Mouse (Mus musculus) left cerebral cortex, adult 18-20 months (tissue): ENCODE results near the gene Ccnq. TPM values are rescaled to one million over a fixed set of nuclear protein-coding genes. Genes with fewer than 3 reads are reported as not detected.

ENCODE experiments used
- DNase-seq, 2 experiments: peaks; one replicate each; pipeline ENCODE4 v3.0.0; 2021 to 2022; ENCODE audit warnings: low spot score in 2 of 2, mixed read lengths in 1 of 2
- microRNA-seq, 2 experiments: library from miRNA; unstranded; fragments of <30 nt; microRNA quantifications; one replicate each; pipeline ENCODE4 v1.2.0; 2021
- total RNA-seq, 2 experiments: library from RNA; stranded (reverse); gene quantifications; 2 replicates each; pipeline ENCODE4 v1.2.3; 2021

The Ccnq gene
- total RNA-seq, 2 experiments from 2014 or later: 16.1 to 16.7 TPM

- peak; percentile 55 to 58 for DNase-seq
These were observed 49.2 kb downstream of the Ccnq start for GRCm38 (mm10) chr11:78702319-78702718.

Small RNA genes within 50 kb of the gene (microRNA-seq; reads per million reads assigned to microRNA genes)
- gene Gm23840: 0 reads per million in 2 experiments

Other genes starting within 250 kb of the Ccnq start
- gene Sebox, start 248.3 kb downstream of the Ccnq start, total RNA-seq: under 1 TPM; 0.49 to 0.93 TPM
- gene Tmem199, start 239.6 kb downstream of the Ccnq start, total RNA-seq: 10 to 100 TPM; 44.2 to 45.6 TPM
- gene Poldip2, start 239.5 kb downstream of the Ccnq start, total RNA-seq: 100 to 1,000 TPM; 106 to 118 TPM
- gene Tnfaip1, start 215.4 kb downstream of the Ccnq start, total RNA-seq: 10 to 100 TPM; 35.3 to 36.7 TPM
- gene Ift20, start 215.4 kb downstream of the Ccnq start, total RNA-seq: 10 to 100 TPM; 81.6 to 85.9 TPM
- 10 to 100 TPM; 20.5 to 24.6 TPM for gene Tmem97, start 201.0 kb downstream of the Ccnq start, total RNA-seq
- 100 to 1,000 TPM; 103 to 113 TPM for gene Nlk, start 54.4 kb downstream of the Ccnq start, total RNA-seq
- gene Lyrm9, start 74.9 kb upstream of the Ccnq start, total RNA-seq: 10 to 100 TPM; 28.1 to 32.5 TPM
- under 1 TPM; 0.19 to 0.33 TPM for gene Nos2, start 169.1 kb upstream of the Ccnq start, total RNA-seq
- 1 to 10 TPM; 4.6 to 5.1 TPM for gene Lgals9, start 233.2 kb upstream of the Ccnq start, total RNA-seq